Mouse (Mus musculus) embryonic fibroblast, embryonic 13.5 days (primary cell): ENCODE results near the gene Carnmt1. TPM values are rescaled to one million over a fixed set of nuclear protein-coding genes. Genes with fewer than 3 reads are reported as not detected.

Experiments used
- H3K27ac ChIP-seq: 2 replicates; pipeline ENCODE4 v1.5.1; 2012; ENCODE audit warnings: low read length, control low read depth, inconsistent platforms; ENCODE audit not compliant: insufficient read depth
- H3K4me1 ChIP-seq: 2 replicates; pipeline ENCODE4 v1.6.1; 2011; ENCODE audit warnings: low read length; ENCODE audit not compliant: control insufficient read depth, insufficient read depth
- H3K4me3 ChIP-seq: 2 replicates; pipeline ENCODE4 v1.5.1; 2011; ENCODE audit warnings: mild to moderate bottlenecking, control low read depth, low read length; ENCODE audit not compliant: insufficient read depth
- CTCF ChIP-seq: IDR thresholded peaks from 2 replicates; pipeline ENCODE4 v1.5.1; 2011; ENCODE audit warnings: mild to moderate bottlenecking, control low read depth, low read length, moderate library complexity, borderline replicate concordance; ENCODE audit not compliant: insufficient read depth
- POLR2A ChIP-seq: IDR thresholded peaks from 2 replicates; pipeline ENCODE4 v1.6.1; 2011; ENCODE audit warnings: low read depth, mild to moderate bottlenecking, control low read depth, low read length, moderate library complexity
- polyA plus RNA-seq: library from polyadenylated mRNA; stranded (reverse); fragments of >200 nt; gene quantifications from 2 replicates; pipeline ENCODE4 v1.2.4, GENCODE M21; 2011; ENCODE audit warnings: low read depth; ENCODE audit not compliant: missing spikeins, insufficient read length

Gene Carnmt1
- polyA plus RNA-seq, 1 experiment: 21.5 TPM

- Histone ChIP-seq H3K4me1 (no peaks in the 10 kb centered on the region; the same call in 1 of the 2 replicates), H3K27ac (no peak overlapping the region), H3K4me3 (no peak overlapping the region)
- TF ChIP-seq POLR2A: no peak
Measured at GRCm38 (mm10) chr19:18731077-18731476, 60.5 kb downstream of the Carnmt1 start.

- no peaks in the 10 kb centered on the region for H3K4me1 ChIP-seq
- no peak for TF ChIP-seq CTCF
- no peak overlapping the region for H3K27ac ChIP-seq
- no peak overlapping the region for H3K4me3 ChIP-seq
Measured at GRCm38 (mm10) chr19:18735901-18736300, 65.3 kb downstream of the Carnmt1 start.

- no peak for TF ChIP-seq CTCF
- no peak for TF ChIP-seq POLR2A
- no peak overlapping the region for H3K27ac ChIP-seq
- no peaks in the 10 kb centered on the region for H3K4me1 ChIP-seq
- no peak overlapping the region for H3K4me3 ChIP-seq
Measured at GRCm38 (mm10) chr19:18739146-18739545, 68.6 kb downstream of the Carnmt1 start.

GRCm38 (mm10) chr19:18743946-18744345 is 73.4 kb downstream of the Carnmt1 start:
- TF ChIP-seq CTCF (no peak), POLR2A (no peak)
- Histone ChIP-seq H3K4me3 (no peak overlapping the region), H3K4me1 (peaks cover 5% of the 10 kb centered on the region; the same call in 1 of the 2 replicates), H3K27ac (no peak overlapping the region)

- Histone ChIP-seq H3K27ac (peak overlapping the region; percentile 80), H3K4me3 (no peak overlapping the region), H3K4me1 (peaks cover 7% of the 10 kb centered on the region; the same call in 1 of the 2 replicates)
- TF ChIP-seq CTCF (no peak), POLR2A (no peak)
Measured at GRCm38 (mm10) chr19:18746576-18747340, 76.2 kb downstream of the Carnmt1 start.

GRCm38 (mm10) chr19:18747379-18747778 is 76.8 kb downstream of the Carnmt1 start:
- Histone ChIP-seq H3K27ac (peak overlapping the region; percentile 80), H3K4me1 (peaks cover 7% of the 10 kb centered on the region; the same call in 1 of the 2 replicates), H3K4me3 (no peak overlapping the region)
- TF ChIP-seq CTCF (no peak), POLR2A (no peak)

- Histone ChIP-seq H3K27ac (no peak within 1 kb of the TSS), H3K4me3 (no peak within 1 kb of the TSS), H3K4me1 (peaks cover 7% of the 10 kb centered on the region; the same call in 1 of the 2 replicates)
- TF ChIP-seq POLR2A (no peak), CTCF (no peak)
Measured at GRCm38 (mm10) chr19:18749598-18750339, 79.2 kb downstream of the Carnmt1 start, which contains the start of gene Trpm6. TSS of gene Trpm6 (plus strand) at chr19:18749983.

Other genes starting within 250 kb of the Carnmt1 start
- gene Ostf1, start 38.9 kb upstream of the Carnmt1 start, polyA plus RNA-seq: 106 and 109 TPM in 2 replicates
- 11.4 and 17.5 TPM in 2 replicates for gene Nmrk1, start 38.8 kb upstream of the Carnmt1 start, polyA plus RNA-seq
- 18.3 and 19.3 TPM in 2 replicates for gene D030056L22Rik, start 42.4 kb downstream of the Carnmt1 start, polyA plus RNA-seq
- 0.50 and 0.74 TPM in 2 replicates for gene Trpm6, start 79.2 kb downstream of the Carnmt1 start, polyA plus RNA-seq